Mouse (Mus musculus) ovary, adult 18-20 months (tissue): ENCODE results near the gene Me3.
A peak's percentile ranks its signal among the peaks of the same experiment; 100 is the strongest.

ENCODE experiments used
- DNase-seq: peaks from one replicate; pipeline ENCODE4 v3.0.0; 2022; ENCODE audit warnings: low spot score, mixed read lengths

Gene Me3

GRCm38 (mm10) chr7:89903442-89904343 is 271.5 kb downstream of the Me3 start, which contains the start of gene Ccdc81:
TSS of gene Ccdc81 (minus strand) at chr7:89903629.
- peak; percentile 29 for DNase-seq
